1 mouse cellular context compared by ENCODE assay signal in genomic region chr9:21437577-21437976, GRCm38 (mm10).
TF ChIP-seq lines count a peak whose summit lies in the region.

No protein-coding gene starts in this region.

TF ChIP-seq in MEL, 35 proteins besides CTCF, POLR2A, EP300 and RAD21 (continued from another document):
- TF ChIP-seq MYB (IDR thresholded peaks at IDR 0.05; ENCODE audit: low read depth, low read length) (no peak), RCOR1 (IDR thresholded peaks at IDR 0.05; ENCODE audit: low read depth, low read length) (peak; percentile 82)
